Mouse (Mus musculus) neural tube, postnatal 0 days (tissue): ENCODE results near the gene Kif3b. TPM values are rescaled to one million over a fixed set of nuclear protein-coding genes. Genes with fewer than 3 reads are reported as not detected.

Experiments used
- polyA plus RNA-seq: library from polyadenylated mRNA; unstranded; fragments of >200 nt; fragmentation: Nextera tagmentation; extraction: Ambion mirVana; gene quantifications from 2 replicates; pipeline ENCODE4 v1.2.1, GENCODE M21; 2015

Kif3b gene
- polyA plus RNA-seq, result 15.7 and 18.5 TPM in 2 replicates

GRCm38 (mm10) chr2:153290938-153291928 lies at the start of gene Kif3b:
Gene Kif3b (plus strand): TSS chr2:153291413.

GRCm38 (mm10) chr2:153345454-153346220 lies 54.4 kb downstream of the Kif3b start, which contains the start of gene Asxl1:
Gene Asxl1 (plus strand): TSS chr2:153345829.

Other genes starting within 250 kb of the Kif3b start
- 1.4 and 2.3 TPM in 2 replicates for gene Ccm2l, start 225.5 kb upstream of the Kif3b start, polyA plus RNA-seq
- gene Hck, start 182.9 kb upstream of the Kif3b start, polyA plus RNA-seq, result 6.4 and 6.8 TPM in 2 replicates
- 70.4 and 79.2 TPM in 2 replicates for gene Tm9sf4, start 130.1 kb upstream of the Kif3b start, polyA plus RNA-seq
- gene Tspyl3, start 66.0 kb upstream of the Kif3b start, polyA plus RNA-seq, result 36.7 and 37.9 TPM in 2 replicates
- 2.4 and 3.2 TPM in 2 replicates for gene Plagl2, start 50.0 kb upstream of the Kif3b start, polyA plus RNA-seq
- gene Pofut1, start 49.9 kb upstream of the Kif3b start, polyA plus RNA-seq, result 4.2 and 4.6 TPM in 2 replicates
- 12.0 and 12.6 TPM in 2 replicates for gene Asxl1, start 54.4 kb downstream of the Kif3b start, polyA plus RNA-seq
- not detected in 2 replicates for gene 4930404H24Rik, start 201.4 kb downstream of the Kif3b start, polyA plus RNA-seq
- gene Nol4l, start 238.6 kb downstream of the Kif3b start, polyA plus RNA-seq, result 21.1 and 23.4 TPM in 2 replicates